Mouse (Mus musculus) thymus, postnatal 4 days (tissue): Measurements from ENCODE around the gene Sash1.

Experiments used
- DNase-seq: peaks from one replicate; pipeline ENCODE4 v3.0.0; 2021

Sash1 gene

DNA sequence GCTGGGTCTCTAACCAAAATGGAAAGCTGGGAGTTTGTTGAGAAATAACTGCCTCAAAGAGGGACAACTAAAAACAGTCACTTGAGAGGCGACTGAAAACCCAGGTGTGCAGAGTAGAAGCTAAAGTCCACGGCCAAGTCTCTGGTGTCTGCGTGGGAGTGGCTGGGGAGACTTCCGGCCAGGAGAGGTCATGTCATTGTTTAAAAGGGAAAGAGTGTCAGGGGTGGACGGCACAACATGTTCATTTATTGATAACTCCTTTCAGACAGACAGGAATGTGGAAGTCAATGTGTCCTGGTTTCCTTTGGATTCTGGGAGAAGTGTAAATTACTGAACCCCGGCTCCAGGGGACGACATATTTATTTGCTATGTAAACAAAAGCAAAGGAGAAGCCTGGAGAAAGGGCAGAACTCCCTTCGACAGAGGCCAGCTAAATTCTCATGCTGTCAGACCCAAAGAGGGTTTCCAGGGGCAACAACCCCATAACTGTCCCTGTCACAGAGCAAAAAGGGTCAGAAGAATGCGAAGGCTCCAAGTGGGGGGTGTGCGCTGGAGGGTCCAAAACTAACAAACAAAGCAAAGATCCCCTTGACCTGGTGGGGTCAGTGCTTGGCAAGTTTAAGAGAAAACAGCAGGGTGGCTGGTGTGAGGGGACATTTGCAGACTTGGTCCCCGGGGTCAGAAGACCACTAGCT lies 100.3 kb downstream of the Sash1 start:
- no peak for DNase-seq

DNA sequence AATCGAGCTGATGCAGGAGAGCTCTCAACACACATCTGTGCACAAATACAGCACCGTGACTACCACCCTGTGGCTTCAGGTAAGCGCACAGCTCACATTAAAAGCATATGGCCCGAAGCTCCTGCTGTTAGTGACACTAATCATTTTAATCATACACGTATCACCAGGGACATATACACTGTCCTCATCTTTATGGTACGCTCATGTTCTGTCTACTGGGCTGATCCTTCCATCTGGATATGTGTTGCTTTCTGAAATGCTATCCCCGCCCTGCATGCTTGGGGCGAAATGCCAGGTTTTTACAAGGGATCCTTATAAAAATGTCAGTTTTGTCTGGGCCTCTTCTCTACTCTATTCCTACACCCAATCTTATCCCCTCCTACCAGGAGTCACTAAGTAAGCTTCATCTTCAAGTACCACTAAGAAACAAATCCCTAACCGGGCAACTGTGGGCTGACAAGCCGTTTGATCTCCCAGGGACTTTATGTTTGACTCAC lies 103.9 kb downstream of the Sash1 start:
- no peak for DNase-seq

DNA sequence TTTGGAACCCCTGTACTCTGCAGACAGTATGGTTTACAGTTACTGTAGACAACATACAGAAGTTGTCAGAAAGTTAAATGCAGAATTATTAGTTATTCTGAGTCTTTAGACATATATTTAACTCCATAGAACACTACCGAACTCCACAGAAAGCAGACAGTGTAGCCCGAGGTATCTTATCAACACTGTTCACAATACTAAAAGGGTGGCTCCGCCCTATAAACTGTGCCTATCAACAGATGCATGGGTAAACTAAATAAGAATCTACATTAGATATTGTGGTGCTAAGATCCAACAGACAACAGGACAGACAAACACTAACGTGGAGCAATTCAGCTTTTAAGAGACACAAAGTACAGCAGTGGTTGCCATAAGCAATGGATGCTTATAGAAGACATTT lies 106.0 kb downstream of the Sash1 start:
- no peak for DNase-seq

DNA sequence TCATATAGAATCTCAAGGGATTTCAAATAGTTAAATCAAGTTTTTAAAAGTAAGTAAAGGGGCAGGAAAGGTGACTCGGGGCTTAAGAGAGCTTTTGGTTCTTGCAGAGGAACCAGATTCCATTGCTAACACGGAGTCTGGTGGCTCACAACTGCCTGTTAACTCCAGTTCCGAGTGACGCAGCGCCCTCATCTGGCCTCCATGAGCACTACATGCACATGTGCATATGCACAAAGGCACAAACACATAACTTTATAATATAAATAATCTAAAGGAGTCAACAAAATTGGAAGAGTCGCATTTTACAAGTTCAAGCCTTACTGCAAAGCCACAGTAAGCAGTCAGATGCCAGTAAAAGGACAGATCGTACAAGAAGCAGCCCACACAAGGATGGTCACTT lies 107.0 kb downstream of the Sash1 start:
- peak; percentile 31 for DNase-seq

DNA sequence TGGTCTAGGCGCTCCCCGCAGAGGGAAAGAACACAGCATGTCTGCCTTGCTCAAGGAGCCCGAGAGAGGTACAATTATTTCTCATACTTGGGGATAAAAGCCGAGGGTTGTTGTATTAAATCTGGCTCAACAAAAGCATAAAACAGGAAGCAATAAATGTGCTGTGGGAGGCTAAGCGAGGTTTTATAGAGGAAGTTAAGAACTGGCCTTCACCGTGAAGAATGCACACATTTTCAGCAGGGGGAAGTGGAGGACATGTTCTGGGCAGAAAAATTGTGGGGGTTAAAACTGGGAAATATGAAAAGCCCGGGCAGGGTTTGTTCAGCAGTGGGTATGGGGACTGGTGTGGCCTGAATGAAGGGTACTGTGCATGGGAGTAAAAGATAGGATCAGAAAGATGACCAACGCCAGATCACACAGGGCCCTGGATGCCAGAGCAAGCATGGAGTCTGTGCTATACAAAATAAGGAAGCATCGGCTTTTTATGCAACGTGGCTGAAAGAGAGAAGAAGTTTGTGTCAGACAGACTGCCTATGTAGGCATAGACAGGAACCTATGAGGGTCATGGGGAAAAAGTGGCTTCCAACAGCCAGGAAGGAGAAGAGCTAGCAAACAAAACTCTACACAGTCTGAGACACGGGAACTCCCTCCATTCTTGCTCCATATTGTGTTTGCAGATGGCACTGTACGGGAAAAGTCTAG lies 108.2 kb downstream of the Sash1 start:
- DNase-seq = no peak

DNA sequence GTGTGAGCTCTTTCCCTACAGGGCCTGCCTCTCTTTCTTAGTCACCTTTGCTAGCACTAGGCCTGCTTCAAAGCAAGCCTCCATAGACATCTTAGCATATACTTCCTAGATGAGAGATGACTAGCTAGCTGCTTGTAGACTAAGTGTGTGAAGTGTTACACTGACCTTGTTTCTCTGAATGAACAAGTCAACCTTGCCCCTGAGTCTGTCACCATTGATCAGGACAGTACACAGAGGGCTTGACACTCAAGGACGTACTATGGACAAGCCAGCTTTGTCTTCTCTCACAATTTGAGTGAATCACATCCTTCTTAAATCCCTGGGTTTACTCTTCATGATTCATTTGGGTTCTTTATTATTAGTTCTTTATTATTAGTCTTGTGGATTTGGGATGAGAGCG lies 109.1 kb downstream of the Sash1 start:
- no peak for DNase-seq

DNA sequence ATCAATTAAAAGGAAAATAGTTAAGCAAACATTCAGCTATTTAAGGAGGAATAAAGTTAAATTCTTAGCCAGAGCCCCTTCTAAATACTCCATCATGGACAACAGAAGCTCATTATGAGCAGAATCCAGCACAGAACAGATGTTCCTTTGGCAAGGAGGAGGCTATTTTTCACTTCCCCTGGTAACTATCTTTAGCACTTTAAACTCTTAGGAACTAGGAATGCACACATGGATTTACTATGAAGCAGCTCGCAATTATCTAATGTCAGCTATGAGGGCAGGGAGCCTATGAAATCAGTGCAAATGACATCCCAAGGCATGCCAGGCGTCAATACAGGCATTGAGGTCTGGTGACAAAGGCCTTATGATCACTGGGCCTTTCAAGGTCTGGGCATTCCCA lies 110.1 kb downstream of the Sash1 start:
- no peak for DNase-seq

DNA sequence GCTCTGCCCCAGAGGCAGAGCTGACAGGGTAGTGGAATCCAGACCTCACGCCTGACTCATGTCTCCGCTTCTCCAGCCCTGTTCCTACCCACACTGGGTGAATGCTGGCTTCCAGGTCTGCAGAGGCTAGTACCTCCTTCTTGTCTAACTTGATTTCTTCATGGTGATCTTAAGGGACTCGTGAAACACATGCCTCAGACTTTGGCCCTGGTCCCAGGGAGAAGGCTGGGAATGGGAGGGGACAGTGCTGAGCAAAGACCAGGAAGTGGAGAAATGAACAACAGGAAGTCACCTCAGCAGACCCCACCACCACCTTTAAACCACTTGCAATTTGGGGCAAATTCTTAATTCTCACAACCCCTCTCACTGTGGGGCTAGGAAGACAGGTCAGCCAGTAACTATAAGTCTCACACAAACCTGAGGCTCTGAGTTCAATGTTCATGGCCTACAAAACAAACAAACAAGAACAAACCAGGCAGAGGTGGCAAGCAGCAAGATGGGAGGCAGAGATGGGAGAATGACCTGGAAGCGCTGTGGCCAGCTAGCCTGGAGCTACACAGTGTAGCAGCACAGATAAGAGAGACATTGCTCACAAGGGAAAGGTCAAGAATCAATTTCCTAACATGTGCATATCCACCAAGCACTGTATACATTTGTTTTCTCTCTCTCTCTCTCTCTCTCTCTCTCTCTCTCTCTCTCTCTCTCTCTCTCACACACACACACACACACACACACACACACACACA lies 113.2 kb downstream of the Sash1 start:
- no peak for DNase-seq

DNA sequence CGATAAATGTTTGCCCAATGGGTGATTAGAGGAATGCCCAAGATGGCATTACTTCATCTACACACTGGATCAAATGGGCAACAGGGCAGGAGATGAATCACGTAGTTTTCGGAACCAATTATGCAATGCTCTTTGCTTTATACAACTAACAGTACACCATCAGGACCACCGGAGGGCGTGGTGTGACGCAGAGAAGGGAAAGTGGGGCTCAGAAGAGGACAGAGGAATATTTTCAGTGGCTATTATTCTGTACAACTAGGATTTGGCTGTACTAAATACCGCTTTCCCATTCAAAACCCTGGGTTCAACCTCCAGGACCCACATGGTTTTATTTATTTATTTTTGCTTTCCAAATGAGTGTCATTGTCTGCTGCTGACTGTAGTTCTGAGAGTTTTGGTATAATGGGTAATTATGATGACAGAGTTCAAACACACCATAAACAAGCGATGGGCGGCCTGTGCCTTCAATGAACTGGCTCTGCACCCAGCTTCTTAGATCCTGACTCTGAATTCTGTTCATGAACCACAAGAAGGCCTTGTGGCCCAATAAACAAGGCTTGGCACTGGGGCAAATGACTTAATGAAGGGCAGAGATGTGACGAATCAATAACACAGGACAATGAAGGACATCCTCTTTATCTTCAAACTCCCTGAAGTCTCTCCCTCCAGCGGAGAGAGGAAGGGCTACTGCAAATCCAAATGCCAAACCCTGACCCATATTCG lies 114.8 kb downstream of the Sash1 start:
- DNase-seq = no peak

DNA sequence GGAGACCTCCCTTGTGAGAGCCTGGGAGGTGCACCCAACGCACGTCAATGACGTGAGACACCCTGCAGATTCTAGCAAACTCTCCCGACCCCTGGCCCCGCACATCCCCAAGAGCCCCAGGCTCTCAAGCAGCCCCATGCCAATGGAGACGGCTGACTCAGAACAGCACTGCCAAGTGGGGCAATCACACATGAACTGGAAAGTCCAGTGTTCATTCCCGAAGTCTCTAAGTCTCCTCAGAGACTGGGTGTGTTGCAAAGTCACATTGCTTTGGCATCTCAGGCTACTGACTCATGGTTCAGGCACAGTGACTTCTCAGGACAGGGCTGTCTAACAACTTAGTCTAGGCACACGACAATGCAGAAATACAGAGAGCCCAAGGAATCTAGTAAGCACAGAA lies 117.2 kb downstream of the Sash1 start:
- no peak for DNase-seq

DNA sequence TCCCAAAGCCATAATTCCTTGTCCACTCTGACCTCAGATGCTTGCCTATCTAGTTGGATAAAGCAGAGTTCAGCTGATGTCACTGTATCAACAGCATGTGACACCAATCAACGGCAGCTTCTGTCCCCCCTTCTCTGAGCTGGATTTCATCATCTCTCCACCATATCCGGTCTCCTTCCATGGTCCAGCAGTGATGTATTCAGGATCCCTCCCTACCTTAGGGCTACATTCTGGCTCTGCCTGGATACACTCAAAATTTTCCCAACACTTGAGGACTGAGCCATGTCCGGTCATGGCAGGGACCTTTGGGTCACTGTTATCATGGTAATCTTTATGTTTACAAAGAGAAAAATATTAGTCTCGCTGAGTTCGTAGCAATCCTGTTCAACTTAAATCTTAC lies 118.5 kb downstream of the Sash1 start:
- no peak for DNase-seq

DNA sequence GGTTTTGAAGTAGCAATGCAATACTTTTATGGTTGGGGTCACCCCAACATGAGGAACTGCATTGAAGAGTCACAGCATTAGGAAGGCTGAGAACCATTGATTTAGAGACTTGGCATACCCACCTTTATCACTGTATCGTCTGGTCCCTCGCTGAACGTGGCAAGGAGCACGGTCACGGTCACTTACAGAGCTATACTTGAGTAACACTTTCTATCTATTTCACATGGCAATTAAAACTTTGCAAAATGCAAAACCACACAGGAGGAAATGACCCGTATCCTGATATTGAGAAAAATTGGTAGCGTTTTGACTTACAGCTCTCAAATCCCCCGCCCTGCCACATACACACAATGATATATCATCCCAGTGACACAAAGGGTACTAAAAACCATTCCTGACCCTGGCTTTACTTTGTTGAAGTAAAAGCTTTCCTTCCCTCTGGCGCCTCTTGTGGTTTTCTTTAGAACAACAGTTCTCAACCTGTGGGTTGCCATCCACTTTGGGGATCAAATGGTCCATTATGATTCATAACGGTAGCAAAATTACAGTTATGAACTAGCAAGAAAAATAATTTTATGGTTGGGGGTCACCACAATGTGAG lies 119.8 kb downstream of the Sash1 start:
- DNase-seq = no peak

DNA sequence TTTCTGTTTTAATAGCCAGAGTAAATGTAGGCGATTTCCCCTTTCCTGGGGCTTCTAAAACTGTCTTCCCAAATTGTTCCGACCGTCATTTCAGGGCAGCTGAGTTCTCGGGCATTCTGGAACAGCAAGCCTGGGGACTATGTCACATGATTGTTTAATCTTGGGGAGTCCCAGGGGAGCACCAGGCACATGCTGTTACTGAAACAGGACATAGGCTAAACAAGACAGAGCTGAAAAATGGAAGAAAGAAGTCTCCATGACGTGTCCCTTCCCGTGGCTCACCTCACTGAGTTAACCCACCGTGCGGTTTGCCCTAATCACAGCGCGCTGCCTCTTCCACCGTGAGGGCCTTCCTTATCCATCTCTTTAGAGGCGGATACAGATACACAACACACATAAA lies 123.1 kb downstream of the Sash1 start:
- no peak for DNase-seq

DNA sequence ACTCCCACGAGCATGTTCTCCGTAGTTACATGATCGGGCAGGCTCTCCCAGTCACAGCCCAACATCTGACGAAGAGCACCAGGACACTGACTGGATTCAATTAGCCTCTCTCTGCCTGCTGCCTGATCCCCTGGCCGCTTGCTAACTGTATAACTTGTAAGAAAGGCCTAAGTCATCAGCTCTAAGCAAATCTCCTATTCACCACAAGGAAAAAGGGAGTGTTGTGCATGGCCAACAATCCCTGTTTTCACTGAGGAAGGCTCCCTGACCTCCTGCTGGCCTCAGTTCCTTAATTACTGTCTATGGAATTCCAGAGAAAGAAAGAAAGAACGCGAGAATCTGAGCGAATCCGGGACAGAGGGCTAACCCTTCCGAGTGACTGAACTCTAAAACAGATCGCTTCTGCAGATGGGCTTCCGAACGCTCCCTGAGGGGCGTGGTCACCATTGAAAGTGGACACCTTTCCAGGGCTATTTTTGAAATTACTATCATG lies 123.6 kb downstream of the Sash1 start:
- no peak for DNase-seq

DNA sequence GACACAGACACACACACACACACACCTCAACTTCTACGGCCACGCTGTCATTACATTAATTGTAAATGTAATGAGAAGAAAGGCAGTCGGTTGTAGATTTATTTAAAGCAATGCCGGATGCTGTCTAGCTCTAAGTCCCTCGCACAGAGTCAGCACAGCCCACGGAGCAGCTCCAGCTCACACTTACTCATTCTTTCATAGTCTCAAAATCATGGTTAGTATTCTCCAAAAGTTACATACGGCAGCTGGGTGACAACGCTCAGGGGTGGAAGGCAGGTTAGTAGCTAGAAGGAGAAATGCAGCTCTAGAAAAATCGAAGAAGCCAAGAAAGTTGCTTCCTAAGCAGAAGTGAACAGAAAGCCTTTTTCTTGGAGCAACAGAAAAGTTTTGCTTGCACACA lies 124.2 kb downstream of the Sash1 start:
- no peak for DNase-seq

DNA sequence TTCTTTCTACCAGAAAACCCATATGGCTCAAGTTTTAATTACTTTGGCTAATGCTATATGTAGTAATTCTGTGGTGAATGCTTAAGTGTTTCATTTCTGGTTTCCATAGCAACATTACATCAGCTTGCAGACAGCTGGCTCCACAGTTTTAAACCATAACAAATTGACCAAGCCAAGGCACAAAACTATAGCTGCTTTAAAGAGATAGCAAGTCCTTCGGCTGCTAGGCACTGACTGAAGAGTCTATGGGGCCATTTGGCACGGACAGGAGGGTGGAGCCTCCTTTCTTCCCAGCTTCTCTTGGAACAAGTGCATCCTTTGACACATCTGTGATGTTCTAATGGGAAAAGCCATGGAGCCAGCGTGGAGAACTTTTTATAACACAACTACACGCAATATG lies 125.3 kb downstream of the Sash1 start:
- DNase-seq = no peak

DNA sequence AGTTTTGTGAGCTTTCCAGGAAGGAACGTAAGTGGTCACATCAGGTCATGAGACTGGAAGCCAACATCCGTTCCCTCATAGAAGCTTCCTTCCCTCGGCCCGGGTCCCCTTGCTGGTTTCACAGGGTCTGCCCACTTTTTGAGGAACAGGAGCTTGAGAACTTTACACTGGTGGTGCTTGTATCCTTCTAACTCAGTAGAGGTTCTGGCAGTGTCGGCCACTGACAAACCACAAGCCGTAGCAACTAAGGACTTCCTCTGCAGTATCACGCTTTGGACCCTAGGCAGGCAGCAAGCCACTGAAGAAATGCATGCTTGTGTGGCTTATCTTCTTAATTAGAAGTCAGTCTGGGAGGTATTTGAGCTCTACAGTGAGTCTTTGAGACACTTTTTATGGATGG lies 126.6 kb downstream of the Sash1 start:
- DNase-seq = no peak

DNA sequence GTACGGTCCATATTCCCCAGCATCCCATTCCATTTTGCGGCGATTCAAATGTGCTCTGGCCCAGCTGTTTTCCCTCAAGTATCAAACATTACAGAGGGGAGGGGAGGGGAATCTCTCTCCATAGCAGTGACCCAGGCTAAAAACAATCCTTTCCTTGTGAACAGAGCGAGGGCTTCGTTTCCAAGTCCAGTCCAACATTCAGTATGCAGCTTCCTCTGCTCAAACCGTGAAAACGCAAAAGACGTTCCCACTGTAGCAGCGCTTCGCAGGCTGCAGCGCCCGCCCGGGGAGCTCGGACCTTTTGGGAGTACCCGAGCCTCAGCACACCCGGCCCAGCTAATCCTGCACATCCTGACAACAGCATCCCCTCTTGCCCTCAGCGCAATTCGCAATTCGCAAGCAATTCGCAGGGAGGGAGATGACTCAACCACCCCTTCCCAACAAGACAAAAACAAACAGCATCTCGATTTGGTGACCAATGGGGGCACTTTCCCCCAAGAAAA lies 128.4 kb downstream of the Sash1 start:
- no peak for DNase-seq

DNA sequence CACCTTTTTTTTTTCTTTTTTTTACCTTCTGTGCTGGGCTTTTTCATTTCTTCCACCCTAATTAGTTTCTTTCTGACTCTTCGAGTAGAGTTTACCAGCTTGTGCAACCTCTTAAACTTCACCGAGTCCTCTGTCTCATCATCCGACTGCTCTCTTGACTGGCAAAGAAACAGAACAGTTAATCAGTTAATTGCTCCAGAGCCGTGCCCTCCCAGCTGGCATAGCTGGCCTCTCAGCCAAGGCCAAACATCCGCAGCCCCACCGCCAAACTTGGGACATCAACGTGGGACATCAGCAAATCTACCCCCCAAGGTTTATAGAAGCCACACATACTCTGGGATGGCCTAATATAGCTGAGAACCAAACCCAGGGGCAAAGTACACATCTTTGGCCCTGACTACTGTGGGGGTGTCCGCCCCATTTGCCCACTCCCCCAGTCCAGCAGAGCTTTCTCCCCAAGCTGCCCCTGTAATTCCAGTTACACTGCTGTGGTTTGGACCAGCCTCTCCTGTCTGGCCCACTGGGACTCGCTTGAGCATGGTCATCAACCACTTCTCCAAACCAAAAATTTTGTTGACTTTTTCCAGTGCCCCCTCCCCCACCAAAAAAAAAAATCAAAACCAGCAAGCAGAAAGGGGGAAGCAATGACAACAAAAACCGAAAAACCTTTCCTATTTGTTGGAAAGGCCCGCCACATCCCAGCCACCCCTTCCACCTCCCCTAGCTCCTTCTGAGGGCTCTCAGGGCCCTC lies 129.1 kb downstream of the Sash1 start:
- no peak for DNase-seq

DNA sequence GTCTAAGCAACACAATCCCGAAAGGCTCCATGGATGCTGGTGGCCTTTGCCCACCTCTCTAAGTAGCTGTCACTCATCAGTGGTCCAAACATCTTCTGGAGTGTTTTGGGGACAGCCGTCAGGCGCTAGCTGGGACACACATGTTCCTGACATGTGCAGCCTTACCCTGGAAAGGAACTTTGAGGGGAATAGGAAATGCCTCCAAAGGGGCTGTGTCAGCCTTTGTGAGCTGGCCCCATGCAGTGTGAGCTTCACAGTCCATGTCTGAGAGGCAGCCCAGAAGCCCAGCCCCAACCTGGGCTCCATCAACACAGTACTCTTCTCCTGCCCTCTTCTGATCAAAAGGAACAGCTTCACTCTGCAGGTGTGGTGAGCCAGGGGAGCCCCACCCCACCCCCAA lies 132.5 kb downstream of the Sash1 start:
- no peak for DNase-seq

DNA sequence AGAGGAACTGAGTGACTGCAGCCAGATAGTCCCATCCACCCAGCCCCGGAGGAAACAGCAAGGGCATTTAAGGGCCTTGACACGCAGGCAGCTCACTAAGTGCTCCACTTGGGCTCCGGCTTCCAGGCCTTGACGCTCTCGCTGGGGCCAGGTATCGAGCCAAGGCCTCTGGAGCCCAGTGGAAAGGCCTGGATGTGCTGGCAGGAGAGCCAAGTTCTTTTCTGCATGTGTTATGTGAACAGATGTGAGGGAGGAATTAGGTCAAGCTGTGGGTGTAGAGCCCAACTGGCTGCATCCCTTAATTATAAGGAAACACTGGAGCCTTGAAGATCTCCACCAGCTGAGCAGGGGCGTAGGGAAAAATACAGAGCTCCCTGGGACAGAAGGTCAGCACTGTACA lies 133.4 kb downstream of the Sash1 start:
- DNase-seq = no peak

DNA sequence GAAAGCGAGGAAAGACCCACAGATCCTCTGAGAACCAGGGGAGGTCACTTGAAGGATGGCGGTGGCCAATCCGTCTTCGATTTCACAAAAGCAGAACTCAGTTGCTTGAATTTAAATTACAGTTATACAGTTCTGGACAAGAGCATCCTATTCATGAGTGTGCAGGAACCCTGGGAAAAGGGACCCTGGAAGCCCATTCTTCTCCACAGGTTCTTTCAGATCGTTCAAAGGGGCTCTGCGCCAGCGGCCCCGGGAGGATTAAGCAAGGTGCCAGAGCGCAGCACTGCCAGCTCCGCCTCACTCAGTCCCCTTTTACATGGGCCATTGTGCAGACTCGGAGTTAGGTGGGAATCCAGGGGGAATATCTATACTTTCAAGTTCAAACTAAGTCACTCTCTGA lies 136.3 kb downstream of the Sash1 start:
- DNase-seq = no peak
